Mouse (Mus musculus) liver, postnatal 0 days (tissue): Measurements from ENCODE around the gene Olfml2b.

Source experiments
- CTCF ChIP-seq: sonication (generic); IDR thresholded peaks from 2 replicates; pipeline ENCODE4 v1.5.1; 2016; ENCODE audit warnings: antibody characterized with exemption, low read depth
- EP300 ChIP-seq: IDR thresholded peaks from 2 replicates; pipeline ENCODE4 v1.6.1; 2016; ENCODE audit warnings: antibody characterized with exemption, low read depth, mild to moderate bottlenecking

- TF ChIP-seq CTCF, result no peak
- no peak for TF ChIP-seq EP300
These were observed 11.1 kb downstream of the Olfml2b start for GRCm38 (mm10) chr1:170655280-170655917.
